Mouse (Mus musculus): ENCODE results near the gene Vps37d. TPM values are rescaled to one million over a fixed set of nuclear protein-coding genes. Genes with fewer than 3 reads are reported as not detected.
A peak's percentile ranks its signal among the peaks of the same experiment; 100 is the strongest.

Gene Vps37d
- polyA plus RNA-seq, 1 experiment from 2014 or later: 29.8 TPM

- Histone ChIP-seq H3K4me2 (ENCODE audit: low read length) (peak overlapping the region; percentile 80), H3K4me1 (ENCODE audit: control insufficient read depth, insufficient read depth, low read depth, low read length) (peaks cover 14% of the 10 kb centered on the region), H3K27me3 (replicated peaks; ENCODE audit: control insufficient read depth, insufficient read depth, low read length) (no peaks in the 10 kb centered on the region), H3K9me3 (ENCODE audit: control insufficient read depth, low read length) (no peaks in the 10 kb centered on the region), H3K36me3 (ENCODE audit: control insufficient read depth, insufficient read depth, low read length) (0 out of 2 replicates have a peak, but pooled peaks cover 2% of the 10 kb centered on the region), H3K27ac (ENCODE audit: low read depth, low read length) (peak overlapping the region; percentile 95; the same call in 1 of the 2 replicates), H3K4me3 (ENCODE audit: low read length) (peak overlapping the region; percentile 64), H3K9ac (ENCODE audit: low read depth, low read length) (peak overlapping the region; percentile 87)
- 2% methylated on average over 9 of the region's 11 CpGs for WGBS
- no peak; the same call in 1 of the 2 replicates for ATAC-seq
Observed at GRCm38 (mm10) chr5:135078482-135078810, 380 bp upstream of the Vps37d start.

DNA sequence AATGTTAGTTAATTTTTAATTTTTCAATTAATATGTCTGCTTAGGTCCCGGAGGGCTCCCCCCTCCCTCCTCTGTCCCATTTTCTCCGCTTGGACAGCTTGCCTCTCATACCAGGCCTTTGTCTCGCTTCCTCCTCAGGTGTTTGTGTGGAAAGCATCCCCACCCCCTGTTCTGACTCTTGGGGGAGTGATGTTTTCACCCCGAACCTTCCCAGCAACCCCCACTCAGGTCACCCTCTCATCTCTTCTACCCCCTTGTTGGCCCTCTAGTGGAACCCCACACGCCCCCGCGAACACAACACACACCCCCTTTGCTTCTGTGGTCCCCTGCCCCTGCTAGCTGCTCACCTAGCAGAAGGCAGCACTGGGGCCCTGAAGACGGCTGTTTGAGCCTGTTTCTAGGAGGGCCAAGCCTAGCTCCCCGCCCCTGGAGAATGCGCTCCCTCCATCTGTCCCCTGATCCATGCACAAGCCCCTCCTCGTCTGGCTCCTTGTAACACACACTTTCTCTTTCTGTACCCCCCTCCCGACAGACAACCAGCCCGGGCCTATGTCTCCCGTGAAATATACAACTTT, 1.0 kb downstream of the Vps37d start:
- H3K9me3 ChIP-seq (ENCODE audit: control insufficient read depth, low read length): no peaks in the 10 kb centered on the region
- peaks cover 6% of the 10 kb centered on the region for H3K36me3 ChIP-seq (ENCODE audit: control insufficient read depth, insufficient read depth, low read length)
- peak overlapping the region; percentile 95 for H3K27ac ChIP-seq (ENCODE audit: low read depth, low read length)
- peaks cover 14% of the 10 kb centered on the region for H3K4me1 ChIP-seq (ENCODE audit: control insufficient read depth, insufficient read depth, low read depth, low read length)
- peak; percentile 57 for ATAC-seq
- WGBS: 8% methylated on average over 14 of the region's 14 CpGs
- H3K9ac ChIP-seq (ENCODE audit: low read depth, low read length): peak overlapping the region; percentile 87
- H3K4me3 ChIP-seq (ENCODE audit: low read length): peak overlapping the region; percentile 64
- H3K4me2 ChIP-seq (ENCODE audit: low read length): peak overlapping the region; percentile 80
- H3K27me3 ChIP-seq (replicated peaks; ENCODE audit: control insufficient read depth, insufficient read depth, low read length): no peaks in the 10 kb centered on the region

DNA sequence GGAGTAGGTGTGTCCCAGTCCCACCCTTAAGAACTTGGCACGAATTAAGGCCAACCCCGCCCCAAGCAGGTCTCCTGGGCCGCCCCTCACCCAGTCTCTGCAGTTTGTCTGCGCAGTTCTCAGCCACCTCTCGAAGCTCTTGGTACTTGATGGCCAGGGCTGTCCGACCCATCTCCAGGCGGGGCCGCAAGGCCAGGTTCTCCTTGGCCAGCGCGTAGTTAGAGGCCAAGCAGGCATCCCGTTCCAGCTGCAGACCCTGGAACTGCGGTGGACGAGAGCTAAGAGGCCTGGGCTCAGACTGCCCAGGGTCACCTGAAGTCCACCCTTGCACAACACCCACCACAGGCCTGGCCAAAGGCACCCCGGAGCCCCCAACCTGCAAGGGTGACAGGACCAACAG, 1.7 kb downstream of the Vps37d start:
- H3K4me2 ChIP-seq (ENCODE audit: low read length): peak overlapping the region; percentile 80
- H3K36me3 ChIP-seq (ENCODE audit: control insufficient read depth, insufficient read depth, low read length): peaks cover 6% of the 10 kb centered on the region
- no peak overlapping the region for H3K27ac ChIP-seq (ENCODE audit: low read depth, low read length)
- H3K4me1 ChIP-seq (ENCODE audit: control insufficient read depth, insufficient read depth, low read depth, low read length): peaks cover 14% of the 10 kb centered on the region
- H3K9me3 ChIP-seq (ENCODE audit: control insufficient read depth, low read length): no peaks in the 10 kb centered on the region
- no peak for ATAC-seq
- WGBS: 87% methylated on average over 14 of the region's 14 CpGs
- H3K9ac ChIP-seq (ENCODE audit: low read depth, low read length): peak overlapping the region; percentile 27; the same call in 1 of the 2 replicates
- H3K4me3 ChIP-seq (ENCODE audit: low read length): peak overlapping the region; percentile 64
- H3K27me3 ChIP-seq (replicated peaks; ENCODE audit: control insufficient read depth, insufficient read depth, low read length): no peaks in the 10 kb centered on the region

DNA sequence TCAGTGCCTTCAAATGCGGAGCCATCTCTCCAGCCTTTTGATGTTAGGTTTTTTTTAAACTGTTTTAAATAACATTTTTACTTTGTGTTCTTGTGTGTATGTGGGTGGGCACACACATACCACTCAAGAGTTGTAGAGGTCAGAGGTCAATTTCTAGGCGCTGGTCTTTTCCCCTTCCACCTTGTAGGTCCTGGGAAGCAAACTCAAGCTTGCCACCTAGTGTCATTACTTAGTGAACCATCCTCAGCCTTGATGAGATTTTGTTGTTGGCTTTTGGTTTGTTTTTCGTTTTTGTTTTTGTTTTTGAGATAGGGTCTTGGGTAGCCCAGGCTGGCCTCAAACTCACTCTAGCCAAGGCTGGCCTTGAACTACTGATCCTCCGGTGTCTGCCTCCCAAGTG, 2.4 kb downstream of the Vps37d start:
- WGBS: 70% methylated on average over 4 of the region's 4 CpGs
- H3K9me3 ChIP-seq (ENCODE audit: control insufficient read depth, low read length): no peaks in the 10 kb centered on the region
- no peak overlapping the region for H3K4me3 ChIP-seq (ENCODE audit: low read length)
- peaks cover 14% of the 10 kb centered on the region for H3K4me1 ChIP-seq (ENCODE audit: control insufficient read depth, insufficient read depth, low read depth, low read length)
- H3K9ac ChIP-seq (ENCODE audit: low read depth, low read length): no peak overlapping the region
- H3K4me2 ChIP-seq (ENCODE audit: low read length): no peak overlapping the region
- peaks cover 6% of the 10 kb centered on the region for H3K36me3 ChIP-seq (ENCODE audit: control insufficient read depth, insufficient read depth, low read length)
- no peak overlapping the region for H3K27ac ChIP-seq (ENCODE audit: low read depth, low read length)
- ATAC-seq: no peak
- no peaks in the 10 kb centered on the region for H3K27me3 ChIP-seq (replicated peaks; ENCODE audit: control insufficient read depth, insufficient read depth, low read length)

DNA sequence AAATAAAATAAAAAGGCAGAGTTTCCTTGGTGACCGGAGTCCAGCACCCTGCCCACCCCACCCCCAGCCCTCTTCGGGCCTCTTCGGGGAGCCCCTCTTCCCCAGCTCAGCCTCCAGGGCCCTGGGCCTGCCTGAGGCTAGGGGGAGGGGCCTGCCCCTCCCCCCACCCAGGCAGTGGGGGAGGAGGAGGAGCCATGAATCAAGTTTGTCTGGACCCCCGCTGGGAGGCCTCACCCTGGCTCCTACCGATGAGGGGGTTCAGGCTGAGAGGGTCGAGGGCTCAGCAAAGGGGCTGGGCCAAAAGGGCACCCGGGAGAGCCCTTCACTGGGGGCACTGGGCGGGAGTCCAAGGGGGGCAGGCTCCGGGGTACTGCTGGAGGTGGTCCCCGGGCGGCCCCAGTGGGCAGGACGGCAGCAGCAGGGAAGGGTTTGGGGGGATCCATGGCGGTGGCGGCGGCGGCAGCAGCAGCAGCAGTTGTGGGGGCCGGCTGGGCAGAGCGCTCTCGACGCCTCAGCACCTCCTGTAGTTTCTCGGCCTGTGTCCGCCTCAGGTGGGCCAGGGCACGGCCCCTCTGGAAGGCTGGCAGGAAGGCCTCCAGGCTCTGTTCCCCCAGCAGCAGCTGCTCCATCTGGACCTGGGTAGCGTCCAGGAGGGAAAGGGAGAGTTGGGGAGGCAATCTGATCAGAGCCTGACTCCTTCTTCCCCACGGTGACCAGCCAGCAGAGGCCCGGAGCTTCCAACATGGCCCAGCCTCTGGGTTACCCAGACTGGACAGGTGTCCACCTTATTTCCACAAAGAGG, 4.5 kb downstream of the Vps37d start:
- Histone ChIP-seq H3K4me2 (ENCODE audit: low read length) (no peak overlapping the region), H3K36me3 (ENCODE audit: control insufficient read depth, insufficient read depth, low read length) (peaks cover 6% of the 10 kb centered on the region), H3K4me3 (ENCODE audit: low read length) (no peak overlapping the region), H3K9ac (ENCODE audit: low read depth, low read length) (no peak overlapping the region), H3K27ac (ENCODE audit: low read depth, low read length) (no peak overlapping the region), H3K27me3 (replicated peaks; ENCODE audit: control insufficient read depth, insufficient read depth, low read length) (no peaks in the 10 kb centered on the region), H3K9me3 (ENCODE audit: control insufficient read depth, low read length) (no peaks in the 10 kb centered on the region), H3K4me1 (ENCODE audit: control insufficient read depth, insufficient read depth, low read depth, low read length) (peaks cover 13% of the 10 kb centered on the region)
- WGBS: 24% methylated on average over 25 of the region's 26 CpGs
- no peak for ATAC-seq

GRCm38 (mm10) chr5:135072720-135073119, 5.3 kb downstream of the Vps37d start:
- no peaks in the 10 kb centered on the region for H3K27me3 ChIP-seq (replicated peaks; ENCODE audit: control insufficient read depth, insufficient read depth, low read length)
- H3K4me1 ChIP-seq (ENCODE audit: control insufficient read depth, insufficient read depth, low read depth, low read length): peaks cover 11% of the 10 kb centered on the region
- 63% methylated on average over 6 of the region's 6 CpGs for WGBS
- no peak overlapping the region for H3K4me2 ChIP-seq (ENCODE audit: low read length)
- H3K9ac ChIP-seq (ENCODE audit: low read depth, low read length): no peak overlapping the region
- H3K4me3 ChIP-seq (ENCODE audit: low read length): no peak overlapping the region
- no peak for ATAC-seq
- no peaks in the 10 kb centered on the region for H3K9me3 ChIP-seq (ENCODE audit: control insufficient read depth, low read length)
- H3K36me3 ChIP-seq (ENCODE audit: control insufficient read depth, insufficient read depth, low read length): peaks cover 10% of the 10 kb centered on the region
- no peak overlapping the region for H3K27ac ChIP-seq (ENCODE audit: low read depth, low read length)

DNA sequence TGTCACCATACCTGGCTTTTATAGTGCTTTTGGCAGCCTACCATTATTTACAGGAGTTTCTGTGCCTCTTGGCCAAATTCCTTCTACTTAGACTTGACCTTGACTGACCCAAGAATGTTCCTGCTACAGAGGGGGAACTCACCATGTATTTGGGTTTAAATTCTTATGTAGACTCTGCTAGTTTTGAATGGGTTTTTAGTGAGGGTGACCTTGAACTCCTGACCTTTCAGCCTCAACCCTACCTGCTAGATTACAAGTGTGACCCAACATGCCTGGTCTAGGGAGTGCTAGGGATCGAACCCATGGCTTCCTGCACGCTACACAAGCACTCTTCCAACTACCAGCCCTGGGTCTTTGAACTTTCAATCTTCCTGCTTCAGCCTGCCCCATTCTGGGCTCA, 6.0 kb downstream of the Vps37d start:
- no peaks in the 10 kb centered on the region for H3K27me3 ChIP-seq (replicated peaks; ENCODE audit: control insufficient read depth, insufficient read depth, low read length)
- no peak for ATAC-seq
- 95% methylated on average over 2 of the region's 2 CpGs for WGBS
- H3K36me3 ChIP-seq (ENCODE audit: control insufficient read depth, insufficient read depth, low read length): peaks cover 10% of the 10 kb centered on the region
- H3K4me3 ChIP-seq (ENCODE audit: low read length): no peak overlapping the region
- no peak overlapping the region for H3K9ac ChIP-seq (ENCODE audit: low read depth, low read length)
- no peaks in the 10 kb centered on the region for H3K9me3 ChIP-seq (ENCODE audit: control insufficient read depth, low read length)
- peaks cover 11% of the 10 kb centered on the region for H3K4me1 ChIP-seq (ENCODE audit: control insufficient read depth, insufficient read depth, low read depth, low read length)
- no peak overlapping the region for H3K4me2 ChIP-seq (ENCODE audit: low read length)
- no peak overlapping the region for H3K27ac ChIP-seq (ENCODE audit: low read depth, low read length)

DNA sequence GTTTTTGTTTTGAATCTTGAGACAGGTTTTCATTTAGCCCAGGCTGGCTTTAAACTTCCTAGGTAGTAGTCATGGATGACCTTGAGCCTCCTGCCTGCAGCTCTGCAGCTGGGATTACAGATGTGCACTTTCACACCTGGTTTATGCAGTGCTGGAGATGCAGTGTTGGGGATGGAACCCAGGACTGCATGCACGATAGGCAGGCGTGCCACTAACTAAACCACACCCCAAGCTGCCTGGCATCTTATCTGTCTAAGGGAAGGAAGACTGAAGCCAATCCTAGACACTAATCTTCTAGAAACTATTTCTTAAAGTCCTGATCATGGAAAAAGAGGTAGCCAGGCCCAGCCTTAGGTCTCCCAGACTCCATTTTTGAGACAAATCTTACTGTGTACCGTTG, 7.6 kb downstream of the Vps37d start:
- peaks cover 12% of the 10 kb centered on the region for H3K36me3 ChIP-seq (ENCODE audit: control insufficient read depth, insufficient read depth, low read length)
- 94% methylated on average over 3 of the region's 3 CpGs for WGBS

GRCm38 (mm10) chr5:135066008-135066407, 12.1 kb downstream of the Vps37d start:
- H3K4me3 ChIP-seq (ENCODE audit: low read length): no peak overlapping the region
- H3K9ac ChIP-seq (ENCODE audit: low read depth, low read length): no peak overlapping the region
- H3K27me3 ChIP-seq (replicated peaks; ENCODE audit: control insufficient read depth, insufficient read depth, low read length): no peaks in the 10 kb centered on the region
- ATAC-seq: no peak
- peaks cover 18% of the 10 kb centered on the region for H3K4me1 ChIP-seq (ENCODE audit: control insufficient read depth, insufficient read depth, low read depth, low read length)
- H3K4me2 ChIP-seq (ENCODE audit: low read length): no peak overlapping the region; the same call in 1 of the 2 replicates
- no peaks in the 10 kb centered on the region for H3K9me3 ChIP-seq (ENCODE audit: control insufficient read depth, low read length)
- 89% methylated on average over 2 of the region's 3 CpGs for WGBS
- no peak overlapping the region for H3K27ac ChIP-seq (ENCODE audit: low read depth, low read length)
- peaks cover 7% of the 10 kb centered on the region for H3K36me3 ChIP-seq (ENCODE audit: control insufficient read depth, insufficient read depth, low read length)

More for the DNA sequence above, 7.6 kb downstream of the Vps37d start:
- Histone ChIP-seq H3K4me1 (ENCODE audit: control insufficient read depth, insufficient read depth, low read depth, low read length) (peaks cover 7% of the 10 kb centered on the region), H3K4me3 (ENCODE audit: low read length) (no peak overlapping the region), H3K9ac (ENCODE audit: low read depth, low read length) (no peak overlapping the region), H3K27me3 (replicated peaks; ENCODE audit: control insufficient read depth, insufficient read depth, low read length) (no peaks in the 10 kb centered on the region), H3K9me3 (ENCODE audit: control insufficient read depth, low read length) (no peaks in the 10 kb centered on the region), H3K4me2 (ENCODE audit: low read length) (no peak overlapping the region), H3K27ac (ENCODE audit: low read depth, low read length) (no peak overlapping the region)
- ATAC-seq: no peak
